ENCODE assay signal across 28 mouse cellular contexts in the genomic region with DNA sequence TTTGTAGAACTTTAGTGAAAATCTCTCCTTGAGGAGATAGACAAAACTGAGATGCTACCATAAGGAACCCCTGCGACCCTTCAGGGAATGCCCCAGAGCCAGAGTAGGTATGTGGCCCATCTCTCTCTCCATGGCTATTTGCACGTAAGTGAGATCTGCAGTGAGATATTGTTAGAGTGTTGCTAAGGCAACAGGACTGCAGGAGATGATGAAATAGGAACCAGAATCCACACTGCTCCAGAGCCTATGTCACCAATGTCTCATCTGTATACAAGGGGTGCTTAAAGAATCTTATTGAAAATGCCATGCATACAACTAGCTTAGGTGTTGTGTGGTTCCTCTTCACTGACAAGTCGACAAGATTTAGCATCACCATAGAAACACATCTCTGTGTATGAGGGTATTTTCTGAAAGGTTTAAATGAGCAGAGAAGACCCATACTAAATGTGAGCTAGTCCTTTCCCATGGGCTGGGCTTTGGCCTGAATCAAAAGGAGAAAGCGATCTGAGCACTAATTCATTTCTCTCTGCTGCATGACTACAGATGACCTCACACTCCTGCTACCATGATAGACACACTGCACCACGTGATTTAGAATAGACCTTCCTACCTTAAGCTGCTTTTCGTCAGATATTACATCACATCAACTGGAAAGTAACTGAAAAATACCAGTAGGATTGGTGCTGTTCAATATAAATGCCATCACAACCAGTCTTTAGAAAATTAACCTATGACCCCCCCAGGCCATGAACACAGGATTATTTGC.
A peak's percentile ranks its signal among the peaks of the same experiment; 100 is the strongest.
DNase-seq lines count a peak whose midpoint lies in the region; ATAC-seq and TF ChIP-seq lines count a peak whose summit lies in the region.
"Had no signal": no experiment of that assay in that cellular context is flagged by ENCODE, and none has a peak within 500 bp of the region (broad histone marks: within the 10 kb centered on the region; RNA-seq: fewer than 3 reads in every experiment).

No protein-coding gene starts in this region.

- TF ChIP-seq POLR2A in myocyte (IDR thresholded peaks at IDR 0.05; ENCODE audit: insufficient read length, low read depth): no peak

- no peak overlapping the region for H3K4me2 ChIP-seq in lung, embryonic 15.5 days
- no peak overlapping the region for H3K4me2 ChIP-seq in myocyte (ENCODE audit: low read depth)
- H3K4me2 ChIP-seq: embryonic facial prominence, embryonic 12.5 days; forebrain, embryonic 13.5 days; heart, embryonic 12.5 days; hindbrain, embryonic 12.5 days; limb, embryonic 15.5 days; stomach, embryonic 15.5 days had no signal

- no peaks in the 10 kb centered on the region for H3K36me3 ChIP-seq in lung, embryonic 15.5 days
- H3K36me3 ChIP-seq in myocyte (ENCODE audit: control insufficient read depth, insufficient read depth): no peaks in the 10 kb centered on the region
- H3K36me3 ChIP-seq: embryonic facial prominence, embryonic 12.5 days; heart, embryonic 12.5 days; hindbrain, embryonic 12.5 days; limb, embryonic 15.5 days; stomach, embryonic 15.5 days had no signal

- DNase-seq in heart, adult 11 months: peak; percentile 28
- no peak for DNase-seq in heart, postnatal 14 days
- DNase-seq in lung, postnatal 14 days: no peak
- DNase-seq in MN1 (ENCODE audit: low spot score): peak; percentile 67
- DNase-seq in embryo, embryonic 10.5 days (ENCODE audit: low spot score): no peak
- DNase-seq: adrenal gland, postnatal 36 days; cerebellum, adult 11-12 months; cerebellum, postnatal 10 days; gastrocnemius, postnatal 14 days; heart, adult 18-20 months; heart, postnatal 10 days; kidney, adult 11 months; kidney, postnatal 4 days; layer of hippocampus, adult 9-11 months; left cerebral cortex, postnatal 4 days; thymus, adult 18-20 months; thymus, postnatal 4 days had no signal

- H3K27me3 ChIP-seq in lung, embryonic 15.5 days: no peaks in the 10 kb centered on the region
- no peaks in the 10 kb centered on the region for H3K27me3 ChIP-seq in myocyte (ENCODE audit: control insufficient read depth, insufficient read depth, insufficient read length)
- H3K27me3 ChIP-seq: embryonic facial prominence, embryonic 12.5 days; forebrain, embryonic 13.5 days; heart, embryonic 12.5 days; hindbrain, embryonic 12.5 days; limb, embryonic 15.5 days; Patski; stomach, embryonic 15.5 days had no signal

- H3ac ChIP-seq in myocyte (ENCODE audit: control insufficient read depth, insufficient read length): no peak overlapping the region

- WGBS in lung, embryonic 15.5 days: 70% methylated on average over 6 of the region's 6 CpGs

- ATAC-seq in lung, embryonic 15.5 days (ENCODE audit: borderline replicate concordance, extremely low read depth, low FRiP score, low TSS enrichment): no peak
- ATAC-seq: CD4-positive, CD25-positive, alpha-beta regulatory T cell, adult 4 months; forebrain, embryonic 13.5 days had no signal

- 0 out of 2 replicates have a peak overlapping the region, but pooled peaks have one; percentile 34 for H3K27ac ChIP-seq in lung, embryonic 15.5 days
- H3K27ac ChIP-seq: embryonic facial prominence, embryonic 12.5 days; forebrain, embryonic 13.5 days; hindbrain, embryonic 12.5 days; limb, embryonic 15.5 days; stomach, embryonic 15.5 days had no signal

- no peak overlapping the region for H3K4me3 ChIP-seq in lung, embryonic 15.5 days
- no peak overlapping the region for H3K4me3 ChIP-seq in myocyte
- H3K4me3 ChIP-seq: embryonic facial prominence, embryonic 12.5 days; erythroblast, embryonic 14.5 days; forebrain, embryonic 13.5 days; heart, embryonic 12.5 days; hindbrain, embryonic 12.5 days; limb, embryonic 15.5 days; stomach, embryonic 15.5 days had no signal

- H3K4me1 ChIP-seq in lung, embryonic 15.5 days: no peaks in the 10 kb centered on the region
- H3K4me1 ChIP-seq: embryonic facial prominence, embryonic 12.5 days; forebrain, embryonic 13.5 days; heart, embryonic 12.5 days; hindbrain, embryonic 12.5 days; limb, embryonic 15.5 days; stomach, embryonic 15.5 days had no signal

- intact Hi-C loops in heart, postnatal 14 days (cut with DNase I): no loop called here

- H3K79me2 ChIP-seq in myocyte (ENCODE audit: control insufficient read depth, insufficient read depth): no peaks in the 10 kb centered on the region

- no peaks in the 10 kb centered on the region for H3K9me3 ChIP-seq in lung, embryonic 15.5 days
- H3K9me3 ChIP-seq: embryonic facial prominence, embryonic 12.5 days; forebrain, embryonic 13.5 days; heart, embryonic 12.5 days; hindbrain, embryonic 12.5 days; limb, embryonic 15.5 days; stomach, embryonic 15.5 days had no signal

- no peak overlapping the region for H3K9ac ChIP-seq in lung, embryonic 15.5 days
- H3K9ac ChIP-seq: embryonic facial prominence, embryonic 12.5 days; forebrain, embryonic 13.5 days; heart, embryonic 12.5 days; hindbrain, embryonic 12.5 days; limb, embryonic 15.5 days; stomach, embryonic 15.5 days had no signal

TF ChIP-seq in myocyte, 11 proteins besides CTCF, POLR2A, EP300 and RAD21:
- TF ChIP-seq E2F4 (IDR thresholded peaks at IDR 0.05; ENCODE audit: insufficient read depth): no peak
- no peak for TF ChIP-seq TCF12 (IDR thresholded peaks at IDR 0.05; ENCODE audit: insufficient read depth, poor library complexity, severe bottlenecking)
- no peak for TF ChIP-seq MYOG (IDR thresholded peaks at IDR 0.05; ENCODE audit: control insufficient read depth in 1 of 3, insufficient read depth in 1 of 3, insufficient read length in 2 of 3, low read depth in 2 of 3)
- 0 out of 2 replicates have a peak, but pooled peaks have one; percentile 33 for TF ChIP-seq CEBPB (IDR thresholded peaks at IDR 0.05; ENCODE audit: insufficient read depth, poor library complexity, severe bottlenecking)
- no peak for TF ChIP-seq MYOD1 (IDR thresholded peaks at IDR 0.05; ENCODE audit: control insufficient read depth in 1 of 3, insufficient read length in 2 of 3, low read depth in 2 of 3)
- TF ChIP-seq SRF (IDR thresholded peaks at IDR 0.05; ENCODE audit: control insufficient read depth, insufficient read length, low read depth): no peak
- TF ChIP-seq REST (IDR thresholded peaks at IDR 0.05; ENCODE audit: insufficient read depth, insufficient read length): no peak
- TF ChIP-seq USF1 (IDR thresholded peaks at IDR 0.05; ENCODE audit: low read depth): peak; percentile 51
- no peak for TF ChIP-seq MAX (IDR thresholded peaks at IDR 0.05; ENCODE audit: low read depth)
- no peak for TF ChIP-seq TCF3 (IDR thresholded peaks at IDR 0.05; ENCODE audit: insufficient read length, low read depth)
- TF ChIP-seq POLR2AphosphoS2 (IDR thresholded peaks at IDR 0.05; ENCODE audit: insufficient read length, low read depth): no peak
TF ChIP-seq in myocyte: peak in this region for 2.

Comparison
In these comparisons a context has a peak if more than half of its experiments do, and no peak if none do; other contexts are left out.
1. DNase-seq: peak in heart, adult 11 months (single experiment) and MN1 (single experiment); none in heart, postnatal 14 days (0 of 2), lung, postnatal 14 days (single experiment) and embryo, embryonic 10.5 days (single experiment).